Mouse (Mus musculus): ENCODE results near the gene Cntnap2. TPM values are rescaled to one million over a fixed set of nuclear protein-coding genes. Genes with fewer than 3 reads are reported as not detected.

The Cntnap2 gene
- polyA plus RNA-seq, 1 experiment, result 0.26 TPM

DNA sequence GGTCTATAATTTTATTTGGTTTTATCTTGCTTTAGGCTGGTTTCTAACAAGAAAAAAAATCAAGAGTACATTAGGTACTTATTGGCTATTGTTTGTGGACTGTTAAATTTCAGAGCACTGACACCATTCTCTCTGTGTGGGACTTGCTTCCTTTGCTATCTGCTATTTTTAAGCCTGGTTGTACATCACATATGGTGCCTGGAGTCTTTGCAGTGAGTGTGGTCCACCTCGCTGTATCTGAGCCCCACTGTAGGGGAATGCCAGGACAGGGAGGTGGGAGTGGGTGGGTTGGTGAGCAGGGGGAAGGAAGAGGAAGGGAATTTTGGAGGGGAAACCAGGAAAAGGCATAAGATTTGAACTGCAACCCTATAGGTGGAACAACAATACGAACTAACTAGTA lies 1504.3 kb downstream of the Cntnap2 start:
- TF ChIP-seq GATA1 (IDR thresholded peaks at IDR 0.05; ENCODE audit: low read length), result no peak
- no peak for TF ChIP-seq TAL1 (IDR thresholded peaks at IDR 0.05; ENCODE audit: low read length)
- H3K4me3 ChIP-seq (replicated peaks), result no peak overlapping the region
- H3K4me1 ChIP-seq (ENCODE audit: control insufficient read depth), result no peaks in the 10 kb centered on the region
- H3K27me3 ChIP-seq (ENCODE audit: control insufficient read depth), result no peaks in the 10 kb centered on the region
- H3K36me3 ChIP-seq (ENCODE audit: control insufficient read depth), result no peaks in the 10 kb centered on the region
- H3K9me3 ChIP-seq (ENCODE audit: control insufficient read depth, low read length), result no peaks in the 10 kb centered on the region

- Histone ChIP-seq H3K4me3 (replicated peaks) (no peak overlapping the region), H3K9me3 (ENCODE audit: control insufficient read depth, low read length) (no peaks in the 10 kb centered on the region; the same call in 1 of the 2 replicates), H3K4me1 (ENCODE audit: control insufficient read depth) (no peaks in the 10 kb centered on the region), H3K27me3 (ENCODE audit: control insufficient read depth) (no peaks in the 10 kb centered on the region), H3K36me3 (ENCODE audit: control insufficient read depth) (no peaks in the 10 kb centered on the region)
- TF ChIP-seq TAL1 (IDR thresholded peaks at IDR 0.05; ENCODE audit: low read length) (no peak), GATA1 (IDR thresholded peaks at IDR 0.05; ENCODE audit: low read length) (no peak)
Observed at GRCm38 (mm10) chr6:46575055-46575454, 1515.9 kb downstream of the Cntnap2 start.

DNA sequence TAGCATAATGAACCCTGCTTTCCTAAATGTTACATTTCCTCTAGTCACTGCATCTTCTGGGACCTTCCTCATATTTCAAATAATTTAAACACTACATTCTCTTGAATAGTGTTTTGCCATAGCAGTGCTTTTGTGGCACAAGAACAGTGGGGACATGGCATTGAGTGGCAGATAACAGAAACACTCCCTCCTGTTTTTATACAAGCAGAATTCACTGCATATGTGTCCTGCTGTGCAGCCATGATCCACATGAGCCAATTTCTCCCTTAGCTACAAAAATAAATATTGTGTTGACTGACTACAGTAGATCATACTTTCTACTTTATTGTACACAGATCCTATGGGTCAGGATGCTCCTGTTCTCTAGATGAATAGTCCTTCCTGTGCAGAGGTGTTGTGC lies 1553.2 kb downstream of the Cntnap2 start:
- TF ChIP-seq GATA1 (IDR thresholded peaks at IDR 0.05; ENCODE audit: low read length), result no peak
- no peak for TF ChIP-seq TAL1 (IDR thresholded peaks at IDR 0.05; ENCODE audit: low read length)
- no peaks in the 10 kb centered on the region for H3K9me3 ChIP-seq (ENCODE audit: control insufficient read depth, low read length)
- H3K4me3 ChIP-seq (replicated peaks), result no peak overlapping the region
- H3K36me3 ChIP-seq (ENCODE audit: control insufficient read depth), result no peaks in the 10 kb centered on the region
- no peaks in the 10 kb centered on the region for H3K4me1 ChIP-seq (ENCODE audit: control insufficient read depth)
- no peaks in the 10 kb centered on the region for H3K27me3 ChIP-seq (ENCODE audit: control insufficient read depth)

DNA sequence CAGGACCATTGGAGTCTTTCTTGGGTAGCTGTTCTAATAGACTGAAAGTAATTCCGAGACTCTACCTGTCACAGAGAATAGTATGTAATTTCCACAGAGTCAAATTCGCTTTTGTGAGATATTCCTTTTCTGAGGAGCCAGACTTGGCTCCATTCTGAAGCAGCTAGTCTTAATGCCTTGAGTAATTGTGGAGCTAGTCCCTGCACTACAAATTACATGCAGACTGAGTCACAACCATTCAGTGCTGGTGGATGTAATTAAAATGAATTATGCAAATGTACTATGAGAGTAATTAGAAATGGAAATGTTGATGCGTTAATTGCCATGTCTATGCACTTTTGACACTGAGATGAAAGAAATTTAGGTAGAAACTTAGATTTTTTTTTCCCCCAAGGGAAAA lies 1553.7 kb downstream of the Cntnap2 start:
- TF ChIP-seq TAL1 (IDR thresholded peaks at IDR 0.05; ENCODE audit: low read length) (no peak), GATA1 (IDR thresholded peaks at IDR 0.05; ENCODE audit: low read length) (no peak)
- H3K4me1 ChIP-seq (ENCODE audit: control insufficient read depth), result no peaks in the 10 kb centered on the region
- H3K9me3 ChIP-seq (ENCODE audit: control insufficient read depth, low read length), result no peaks in the 10 kb centered on the region
- no peaks in the 10 kb centered on the region for H3K36me3 ChIP-seq (ENCODE audit: control insufficient read depth)
- no peak overlapping the region for H3K4me3 ChIP-seq (replicated peaks)
- no peaks in the 10 kb centered on the region for H3K27me3 ChIP-seq (ENCODE audit: control insufficient read depth)

- TF ChIP-seq GATA1 (IDR thresholded peaks at IDR 0.05; ENCODE audit: low read length), result no peak
- TF ChIP-seq TAL1 (IDR thresholded peaks at IDR 0.05; ENCODE audit: low read length), result no peak
- H3K4me3 ChIP-seq (replicated peaks), result no peak overlapping the region
- no peaks in the 10 kb centered on the region for H3K4me1 ChIP-seq (ENCODE audit: control insufficient read depth)
- no peaks in the 10 kb centered on the region for H3K36me3 ChIP-seq (ENCODE audit: control insufficient read depth)
- H3K9me3 ChIP-seq (ENCODE audit: control insufficient read depth, low read length), result no peaks in the 10 kb centered on the region
- no peaks in the 10 kb centered on the region for H3K27me3 ChIP-seq (ENCODE audit: control insufficient read depth)
Observed at GRCm38 (mm10) chr6:46669018-46669417, 1609.9 kb downstream of the Cntnap2 start.

- Histone ChIP-seq H3K36me3 (ENCODE audit: control insufficient read depth) (no peaks in the 10 kb centered on the region), H3K9me3 (ENCODE audit: control insufficient read depth, low read length) (no peaks in the 10 kb centered on the region), H3K4me3 (replicated peaks) (no peak overlapping the region), H3K27me3 (ENCODE audit: control insufficient read depth) (no peaks in the 10 kb centered on the region), H3K4me1 (ENCODE audit: control insufficient read depth) (no peaks in the 10 kb centered on the region)
- TF ChIP-seq TAL1 (IDR thresholded peaks at IDR 0.05; ENCODE audit: low read length), result no peak
- TF ChIP-seq GATA1 (IDR thresholded peaks at IDR 0.05; ENCODE audit: low read length), result no peak
Observed at GRCm38 (mm10) chr6:46675081-46675480, 1615.9 kb downstream of the Cntnap2 start.

DNA sequence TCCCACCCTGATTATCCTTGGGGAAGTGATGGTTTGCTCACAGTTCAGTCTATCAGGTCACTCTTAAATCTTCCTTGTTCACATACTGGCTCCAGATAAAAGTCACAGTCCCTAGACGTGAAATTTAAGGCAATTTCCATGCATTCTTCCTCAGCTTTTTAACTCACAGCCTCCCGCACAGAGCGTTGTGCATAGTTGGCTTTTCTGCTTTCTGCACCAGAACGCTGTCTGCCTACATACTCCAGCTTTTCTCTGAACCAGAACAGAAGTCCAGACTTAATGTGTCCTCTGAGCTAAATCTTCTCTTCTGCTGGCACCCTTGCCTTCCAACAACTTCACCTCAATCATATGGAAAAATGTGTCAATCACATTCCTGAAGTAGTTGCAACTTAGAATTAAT lies 1616.5 kb downstream of the Cntnap2 start:
- TF ChIP-seq TAL1 (IDR thresholded peaks at IDR 0.05; ENCODE audit: low read length), result no peak
- TF ChIP-seq GATA1 (IDR thresholded peaks at IDR 0.05; ENCODE audit: low read length), result no peak
- Histone ChIP-seq H3K36me3 (ENCODE audit: control insufficient read depth) (no peaks in the 10 kb centered on the region), H3K27me3 (ENCODE audit: control insufficient read depth) (no peaks in the 10 kb centered on the region), H3K9me3 (ENCODE audit: control insufficient read depth, low read length) (no peaks in the 10 kb centered on the region), H3K4me1 (ENCODE audit: control insufficient read depth) (no peaks in the 10 kb centered on the region), H3K4me3 (replicated peaks) (no peak overlapping the region)

- Histone ChIP-seq H3K4me3 (replicated peaks) (no peak overlapping the region), H3K27me3 (ENCODE audit: control insufficient read depth) (no peaks in the 10 kb centered on the region), H3K36me3 (ENCODE audit: control insufficient read depth) (no peaks in the 10 kb centered on the region), H3K4me1 (ENCODE audit: control insufficient read depth) (no peaks in the 10 kb centered on the region), H3K9me3 (ENCODE audit: control insufficient read depth, low read length) (no peaks in the 10 kb centered on the region)
- TF ChIP-seq GATA1 (IDR thresholded peaks at IDR 0.05; ENCODE audit: low read length) (no peak), TAL1 (IDR thresholded peaks at IDR 0.05; ENCODE audit: low read length) (no peak)
Observed at GRCm38 (mm10) chr6:46696187-46696586, 1637.0 kb downstream of the Cntnap2 start.

- H3K4me3 ChIP-seq (replicated peaks), result no peak overlapping the region
- H3K4me1 ChIP-seq (ENCODE audit: control insufficient read depth), result no peaks in the 10 kb centered on the region
- H3K27me3 ChIP-seq (ENCODE audit: control insufficient read depth), result no peaks in the 10 kb centered on the region
- TF ChIP-seq TAL1 (IDR thresholded peaks at IDR 0.05; ENCODE audit: low read length), result no peak
- TF ChIP-seq GATA1 (IDR thresholded peaks at IDR 0.05; ENCODE audit: low read length), result no peak
- no peaks in the 10 kb centered on the region for H3K9me3 ChIP-seq (ENCODE audit: control insufficient read depth, low read length)
- no peaks in the 10 kb centered on the region for H3K36me3 ChIP-seq (ENCODE audit: control insufficient read depth)
Observed at GRCm38 (mm10) chr6:46699343-46699742, 1640.2 kb downstream of the Cntnap2 start.

Data from erythroblast, embryonic 14.5 days (primary cell).